Mouse (Mus musculus) bone marrow, adult 2 months (tissue): ENCODE results near the gene Abcf3. TPM values are rescaled to one million over a fixed set of nuclear protein-coding genes. Genes with fewer than 3 reads are reported as not detected.

Experiments
- H3K27ac ChIP-seq: fragments of 200-500 bp; 2 replicates; pipeline ENCODE4 v1.5.1; 2012; ENCODE audit warnings: low read depth, mild to moderate bottlenecking, control low read depth, inconsistent platforms, low read length; ENCODE audit not compliant: control insufficient read depth, poor library complexity, insufficient read depth
- H3K4me1 ChIP-seq: fragments of 200-500 bp; 2 replicates; pipeline ENCODE4 v1.6.1; 2011; ENCODE audit warnings: low read length; ENCODE audit not compliant: control insufficient read depth, insufficient read depth
- H3K4me3 ChIP-seq: fragments of 200-500 bp; replicated peaks from 2 replicates; pipeline ENCODE3; 2011; ENCODE audit warnings: mild to moderate bottlenecking, low read depth, low read length, control low read depth; ENCODE audit not compliant: control insufficient read depth
- CTCF ChIP-seq: fragments of 200-500 bp; IDR thresholded peaks from 2 replicates; pipeline ENCODE4 v1.5.1; 2011; ENCODE audit warnings: low read length, control low read depth; ENCODE audit not compliant: control insufficient read depth, insufficient read depth
- POLR2A ChIP-seq: fragments of 200-500 bp; IDR thresholded peaks from 2 replicates; pipeline ENCODE4 v1.6.1; 2011; ENCODE audit warnings: low read depth, mild to moderate bottlenecking, control low read depth, low read length, borderline replicate concordance; ENCODE audit not compliant: control insufficient read depth
- WGBS: fragments of 180-500 bp; shearing (Covaris S2); methylation state at CpG from one replicate; pipeline ENCODE4 v1.1.7; 2018; 5-methylcytosine and 5-hydroxymethylcytosine counted together
- polyA plus RNA-seq: library from polyadenylated mRNA; stranded (reverse); fragments of >200 nt; gene quantifications from 2 replicates; pipeline ENCODE4 v1.2.4, GENCODE M21; 2011; ENCODE audit warnings: low replicate concordance; ENCODE audit not compliant: missing spikeins, insufficient read depth, insufficient read length

Gene Abcf3
- polyA plus RNA-seq, 1 experiment = 53.5 TPM

DNA sequence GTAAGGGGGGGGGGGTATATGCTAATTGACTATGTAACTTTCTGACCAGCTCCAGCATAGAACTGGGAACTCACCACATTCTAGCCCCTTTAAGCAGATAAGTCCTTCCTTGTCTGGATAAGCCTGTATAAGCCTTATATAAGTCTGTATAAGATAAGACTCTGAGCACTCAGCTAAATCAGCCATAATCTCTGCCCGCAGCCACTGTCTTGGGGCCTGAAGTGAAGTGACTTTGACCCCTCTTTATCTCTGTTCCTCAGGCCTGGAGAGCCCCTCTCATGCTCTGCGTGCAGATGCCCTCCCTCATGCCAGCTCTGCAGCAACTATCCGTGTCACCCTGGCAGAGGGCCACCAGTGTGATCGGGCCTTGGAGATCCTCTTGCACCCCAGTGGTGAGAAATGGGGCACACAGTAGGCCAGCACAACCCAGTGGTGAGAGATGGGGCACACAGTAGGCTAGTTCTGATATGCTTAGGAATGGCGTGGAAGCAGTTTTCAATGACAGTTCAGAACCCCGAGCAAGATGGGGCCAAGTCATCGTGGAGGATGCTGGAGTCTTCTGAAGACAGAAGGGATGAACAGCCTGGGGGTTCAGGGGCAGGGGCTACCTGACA is 46.8 kb downstream of the Abcf3 start:
- no peak overlapping the region for H3K4me3 ChIP-seq
- WGBS = 70% methylated on average over 7 of the region's 7 CpGs
- H3K27ac ChIP-seq = no peak overlapping the region
- TF ChIP-seq POLR2A (no peak), CTCF (no peak)
- H3K4me1 ChIP-seq = no peaks in the 10 kb centered on the region

DNA sequence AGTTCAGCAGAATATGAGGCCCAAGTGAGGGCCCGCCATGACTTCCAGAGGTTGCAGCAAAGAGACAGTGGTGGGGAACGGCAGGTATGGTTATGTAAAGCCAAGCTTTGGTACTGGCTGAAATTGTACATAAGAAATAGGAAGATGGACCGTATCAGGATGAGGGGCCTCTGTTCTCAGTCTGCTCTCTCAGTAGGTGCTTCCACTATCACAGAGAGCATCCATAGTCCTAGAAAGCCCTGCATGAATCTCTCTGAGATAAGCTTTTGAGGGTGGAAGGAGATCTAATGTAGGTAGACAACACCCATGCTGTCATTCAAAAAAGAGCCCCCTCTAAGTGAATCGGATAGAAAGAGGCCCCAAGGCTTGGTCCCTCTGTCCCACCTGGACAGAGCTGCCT is 47.4 kb downstream of the Abcf3 start:
- no peak overlapping the region for H3K4me3 ChIP-seq
- 84% methylated on average over 4 of the region's 4 CpGs for WGBS
- TF ChIP-seq CTCF (no peak), POLR2A (no peak)
- no peak overlapping the region for H3K27ac ChIP-seq
- H3K4me1 ChIP-seq = no peaks in the 10 kb centered on the region

- H3K4me3 ChIP-seq = no peak overlapping the region
- H3K27ac ChIP-seq = no peak overlapping the region
- H3K4me1 ChIP-seq = no peaks in the 10 kb centered on the region
- TF ChIP-seq POLR2A = no peak
- no peak for TF ChIP-seq CTCF
- 65% methylated on average over 7 of the region's 7 CpGs for WGBS
Measured at GRCm38 (mm10) chr16:20596687-20597441, 48.5 kb downstream of the Abcf3 start.

DNA sequence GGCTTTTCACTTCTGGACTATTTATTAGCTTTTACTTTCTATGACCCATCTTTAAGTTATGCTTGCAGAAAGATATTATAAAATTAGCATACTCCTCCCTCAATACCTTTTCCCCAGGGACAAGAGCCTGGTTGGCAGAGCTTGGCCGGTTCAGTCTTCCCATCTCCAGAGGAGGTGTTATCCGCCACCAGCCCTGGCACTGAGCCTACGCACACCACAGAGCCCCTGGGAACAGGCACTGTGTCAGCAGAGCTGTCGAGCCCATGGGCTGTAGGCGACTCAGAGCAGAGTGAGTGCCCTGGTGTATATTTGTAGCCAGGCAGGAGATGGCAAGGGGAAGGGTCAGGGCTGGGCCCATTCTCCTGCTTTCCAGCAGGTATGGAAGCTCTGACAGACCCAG is 52.1 kb downstream of the Abcf3 start:
- WGBS = 78% methylated on average over 5 of the region's 5 CpGs

GRCm38 (mm10) chr16:20604705-20605104 is 56.3 kb downstream of the Abcf3 start:
- H3K27ac ChIP-seq = no peak overlapping the region
- no peak overlapping the region for H3K4me3 ChIP-seq
- H3K4me1 ChIP-seq = no peaks in the 10 kb centered on the region
- 77% methylated on average over 9 of the region's 9 CpGs for WGBS
- no peak for TF ChIP-seq POLR2A
- TF ChIP-seq CTCF = no peak

More for the DNA sequence above, 52.1 kb downstream of the Abcf3 start:
- TF ChIP-seq POLR2A (no peak), CTCF (no peak)
- Histone ChIP-seq H3K4me3 (no peak overlapping the region), H3K27ac (no peak overlapping the region), H3K4me1 (no peaks in the 10 kb centered on the region)

GRCm38 (mm10) chr16:20610501-20611356 is 62.4 kb downstream of the Abcf3 start:
- Histone ChIP-seq H3K27ac (no peak overlapping the region), H3K4me3 (peak overlapping the region; percentile 100), H3K4me1 (no peaks in the 10 kb centered on the region)
- TF ChIP-seq CTCF (peak; percentile 21; the same call in 1 of the 2 replicates), POLR2A (peak; percentile 96)
- under 1% methylated on average over 28 of the region's 28 CpGs for WGBS

Other genes starting within 250 kb of the Abcf3 start
- gene Parl, start 246.2 kb upstream of the Abcf3 start, polyA plus RNA-seq = 57.4 and 96.3 TPM in 2 replicates
- 1.5 TPM in 1 of 2 replicates, not detected in the other for gene Cyp2ab1, start 223.2 kb upstream of the Abcf3 start, polyA plus RNA-seq
- 32.1 and 71.4 TPM in 2 replicates for gene Abcc5, start 122.2 kb upstream of the Abcf3 start, polyA plus RNA-seq
- 38.0 and 64.7 TPM in 2 replicates for gene Eif2b5, start 49.8 kb upstream of the Abcf3 start, polyA plus RNA-seq
- 12.1 and 19.5 TPM in 2 replicates for gene Dvl3, start 31.6 kb upstream of the Abcf3 start, polyA plus RNA-seq
- 117 and 135 TPM in 2 replicates for gene Ap2m1, start 13.1 kb upstream of the Abcf3 start, polyA plus RNA-seq
- not detected in 2 replicates for gene Vwa5b2, start 40.9 kb downstream of the Abcf3 start, polyA plus RNA-seq
- 1.1 and 4.3 TPM in 2 replicates for gene Eef1akmt4, start 63.0 kb downstream of the Abcf3 start, polyA plus RNA-seq
- gene Gm49333, start 63.0 kb downstream of the Abcf3 start, polyA plus RNA-seq = not detected in 2 replicates
- 7.5 and 11.3 TPM in 2 replicates for gene Alg3, start 63.2 kb downstream of the Abcf3 start, polyA plus RNA-seq
- gene Camk2n2, start 72.7 kb downstream of the Abcf3 start, polyA plus RNA-seq = 1.3 TPM in 1 of 2 replicates, not detected in the other
- gene Ece2, start 81.3 kb downstream of the Abcf3 start, polyA plus RNA-seq = not detected in 2 replicates
- gene Psmd2, start 103.1 kb downstream of the Abcf3 start, polyA plus RNA-seq = 194 and 227 TPM in 2 replicates
- 90.4 and 125 TPM in 2 replicates for gene Eif4g1, start 119.7 kb downstream of the Abcf3 start, polyA plus RNA-seq
- gene Fam131a, start 144.7 kb downstream of the Abcf3 start, polyA plus RNA-seq = 3.7 and 7.0 TPM in 2 replicates
- gene Polr2h, start 169.1 kb downstream of the Abcf3 start, polyA plus RNA-seq = 31.6 and 50.1 TPM in 2 replicates
- 12.8 and 23.1 TPM in 2 replicates for gene Clcn2, start 169.2 kb downstream of the Abcf3 start, polyA plus RNA-seq
- gene Chrd, start 184.6 kb downstream of the Abcf3 start, polyA plus RNA-seq = 0.36 TPM in 1 of 2 replicates, not detected in the other
- not detected in 2 replicates for gene Thpo, start 185.9 kb downstream of the Abcf3 start, polyA plus RNA-seq